Mouse (Mus musculus) central nervous system, embryonic 14 days (tissue): ENCODE results near the gene Obox2. TPM values are rescaled to one million over a fixed set of nuclear protein-coding genes. Genes with fewer than 3 reads are reported as not detected.

Source experiments
- polyA plus RNA-seq: library from polyadenylated mRNA; depleted of rRNA; stranded (reverse); fragments of >200 nt; gene quantifications from 2 replicates; pipeline ENCODE4 v1.2.3, GENCODE M21; 2012; rRNA removed

Gene Obox2
- polyA plus RNA-seq = not detected in 2 replicates

DNA sequence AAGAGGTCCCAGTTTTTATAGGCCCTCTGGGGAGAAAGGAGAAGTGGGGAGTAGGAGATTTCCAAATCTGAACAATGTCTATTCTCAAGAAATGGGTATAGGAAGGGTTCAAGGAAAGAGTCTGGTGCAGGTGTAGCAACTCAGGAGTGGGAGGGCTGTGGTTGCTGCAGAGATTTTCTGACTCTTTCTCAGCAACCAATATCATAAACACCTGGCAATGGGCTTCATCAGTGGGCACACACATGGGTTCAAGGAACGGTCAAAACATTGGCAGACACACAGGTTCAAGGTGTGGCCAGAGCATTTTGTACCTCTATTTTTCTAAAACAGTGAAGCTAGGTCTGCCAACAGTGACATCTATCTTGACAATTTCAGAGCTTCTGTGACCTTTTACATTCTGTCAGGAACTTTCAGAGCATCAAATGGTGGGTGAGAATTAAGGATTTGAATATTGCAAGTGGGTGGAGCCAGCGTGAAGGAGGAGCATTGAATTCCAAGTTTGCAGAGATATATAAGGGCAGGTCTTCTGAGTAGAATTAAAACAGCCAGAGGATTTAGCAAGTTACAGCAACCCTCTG lies at the start of gene Obox2, which contains the start of gene Obox1:
Gene Obox2 (plus strand): TSS at position 301 of the 578 bp plus-strand sequence.
Gene Obox1 (plus strand): TSS at position 528 of the 578 bp plus-strand sequence.

Other genes starting within 250 kb of the Obox2 start
- gene Obox1, start 227 bp downstream of the Obox2 start, polyA plus RNA-seq = not detected in 2 replicates